Mouse (Mus musculus) layer of hippocampus, adult 18-20 months (tissue): ENCODE results near the gene Vmn1r56. TPM values are rescaled to one million over a fixed set of nuclear protein-coding genes. Genes with fewer than 3 reads are reported as not detected.
"Not testable (repeated sequence)": the region's sequence is repeated elsewhere in the genome, so short reads cannot be mapped to it uniquely, and the experiment has no call there.

Experiments used
- DNase-seq, 2 experiments: peaks; one replicate each; pipeline ENCODE4 v3.0.0; 2022; ENCODE audit warnings: low spot score in 2 of 2
- long read RNA-seq: library from polyadenylated mRNA; stranded (forward); transcript quantifications from one replicate; pipeline ENCODE4 v2.0.0, GENCODE M21; 2021
- total RNA-seq, 2 experiments: library from RNA; stranded (reverse); gene quantifications; 2 replicates each; pipeline ENCODE4 v1.2.3; 2021

Vmn1r56 gene
- total RNA-seq: not detected
- long read RNA-seq: 0 reads

GRCm38 (mm10) chr7:5196647-5197046 lies at the start of gene Vmn1r56:
Gene Vmn1r56, minus strand, starts transcription at chr7:5196747.
- DNase-seq: not testable (repeated sequence)

GRCm38 (mm10) chr7:5218193-5218592 lies 21.6 kb upstream of the Vmn1r56 start, which contains the start of gene Vmn1r57:
Gene Vmn1r57, plus strand, starts transcription at chr7:5218493.
- not testable (repeated sequence) for DNase-seq

GRCm38 (mm10) chr7:5149570-5149969 lies 47.0 kb downstream of the Vmn1r56 start, which contains the start of gene Vmn1r55:
Gene Vmn1r55, minus strand, starts transcription at chr7:5149670.
- not testable (repeated sequence) for DNase-seq

Other genes starting within 250 kb of the Vmn1r56 start
- under 1 TPM; 0.17 to 0.38 TPM for gene Sbk2, start 232.3 kb downstream of the Vmn1r56 start, total RNA-seq
- 1 to 10 TPM in 1 of 2 experiments, under 1 TPM in 1; 0.62 to 1.0 TPM for gene Sbk3, start 225.6 kb downstream of the Vmn1r56 start, total RNA-seq
- 10 to 100 TPM; 27.2 to 34.9 TPM for gene Zfp579, start 200.6 kb downstream of the Vmn1r56 start, total RNA-seq
- 1 to 10 TPM; 8.4 TPM for gene Zfp524, start 182.3 kb downstream of the Vmn1r56 start, total RNA-seq
- gene Fiz1, start 182.1 kb downstream of the Vmn1r56 start, total RNA-seq: 10 to 100 TPM; 20.8 to 24.5 TPM
- not detected for gene Gm44973, start 181.3 kb downstream of the Vmn1r56 start, total RNA-seq
- 10 to 100 TPM; 35.9 TPM for gene Zfp865, start 176.4 kb downstream of the Vmn1r56 start, total RNA-seq
- gene Ccdc106, start 176.2 kb downstream of the Vmn1r56 start, total RNA-seq: 10 to 100 TPM; 60.6 to 68.5 TPM
- gene 4632433K11Rik, start 162.6 kb downstream of the Vmn1r56 start, total RNA-seq: under 1 TPM in 1 of 2 experiments, not detected in 1; 0.45 TPM
- 1 to 10 TPM; 4.3 to 5.1 TPM for gene Zfp784, start 158.3 kb downstream of the Vmn1r56 start, total RNA-seq
- gene Zfp580, start 145.2 kb downstream of the Vmn1r56 start, total RNA-seq: 10 to 100 TPM; 28.7 to 31.7 TPM
- gene U2af2, start 134.6 kb downstream of the Vmn1r56 start, total RNA-seq: 100 to 1,000 TPM; 181 TPM
- 100 to 1,000 TPM; 558 to 565 TPM for gene Epn1, start 116.5 kb downstream of the Vmn1r56 start, total RNA-seq
- not detected for gene Rfpl4, start 79.8 kb downstream of the Vmn1r56 start, total RNA-seq
- gene Rasl2-9, start 70.8 kb downstream of the Vmn1r56 start, total RNA-seq: not detected
- gene Vmn1r55, start 47.1 kb downstream of the Vmn1r56 start, total RNA-seq: not detected
- gene Vmn1r57, start 21.7 kb upstream of the Vmn1r56 start, total RNA-seq: not detected
- gene Gm5065, start 153.8 kb upstream of the Vmn1r56 start, total RNA-seq: not detected
- gene Nlrp2, start 154.3 kb upstream of the Vmn1r56 start, total RNA-seq: not detected
- gene Vmn1r58, start 216.6 kb upstream of the Vmn1r56 start, total RNA-seq: not detected